Mouse (Mus musculus): ENCODE results near the gene Ube2l6.
A peak's percentile ranks its signal among the peaks of the same experiment; 100 is the strongest.
"Not testable (repeated sequence)": the region's sequence is repeated elsewhere in the genome, so short reads cannot be mapped to it uniquely, and the experiment has no call there.

Ube2l6 gene

DNA sequence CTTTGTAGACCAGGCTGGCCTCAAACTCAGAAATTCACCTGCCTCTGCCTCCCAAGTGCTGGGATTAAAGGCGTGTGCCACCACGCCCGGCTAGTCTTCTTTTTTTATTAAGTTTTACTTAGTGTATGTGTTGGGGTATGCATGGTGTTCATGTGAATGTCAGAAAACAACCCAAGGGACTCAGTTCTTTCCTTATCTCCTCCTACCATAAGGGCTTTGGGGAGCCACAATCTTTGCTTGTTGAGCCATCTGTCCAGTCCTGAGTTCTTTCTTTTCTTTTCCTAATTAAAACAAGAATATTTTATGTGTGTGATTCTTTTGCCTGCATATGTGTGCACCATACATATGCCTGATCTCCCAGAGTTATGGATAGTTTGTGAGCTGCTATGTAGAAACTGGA, 5.5 kb upstream of the Ube2l6 start:
- DNase-seq (ENCODE audit: low spot score in 2 of 2), result no peak

DNA sequence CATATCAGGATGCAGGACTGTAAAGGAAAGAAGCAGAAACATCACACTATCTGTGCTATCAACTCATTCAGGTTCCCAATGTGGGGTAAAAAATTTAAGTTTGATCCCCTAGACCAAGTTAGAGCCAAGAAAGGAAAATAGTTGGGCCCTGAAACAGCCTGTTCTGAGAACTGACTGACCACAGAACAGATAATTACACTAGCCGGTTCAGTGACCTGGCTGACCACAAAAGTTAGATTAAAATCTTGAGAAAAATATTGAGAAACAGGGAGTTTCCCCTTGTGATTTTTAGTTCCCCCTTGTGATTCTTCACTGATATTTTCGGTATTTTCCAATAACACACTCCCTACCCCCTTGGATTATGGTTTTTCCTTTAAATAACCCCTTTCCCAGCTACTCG, 4.8 kb upstream of the Ube2l6 start:
- no peak for DNase-seq (ENCODE audit: low spot score in 2 of 2)

DNA sequence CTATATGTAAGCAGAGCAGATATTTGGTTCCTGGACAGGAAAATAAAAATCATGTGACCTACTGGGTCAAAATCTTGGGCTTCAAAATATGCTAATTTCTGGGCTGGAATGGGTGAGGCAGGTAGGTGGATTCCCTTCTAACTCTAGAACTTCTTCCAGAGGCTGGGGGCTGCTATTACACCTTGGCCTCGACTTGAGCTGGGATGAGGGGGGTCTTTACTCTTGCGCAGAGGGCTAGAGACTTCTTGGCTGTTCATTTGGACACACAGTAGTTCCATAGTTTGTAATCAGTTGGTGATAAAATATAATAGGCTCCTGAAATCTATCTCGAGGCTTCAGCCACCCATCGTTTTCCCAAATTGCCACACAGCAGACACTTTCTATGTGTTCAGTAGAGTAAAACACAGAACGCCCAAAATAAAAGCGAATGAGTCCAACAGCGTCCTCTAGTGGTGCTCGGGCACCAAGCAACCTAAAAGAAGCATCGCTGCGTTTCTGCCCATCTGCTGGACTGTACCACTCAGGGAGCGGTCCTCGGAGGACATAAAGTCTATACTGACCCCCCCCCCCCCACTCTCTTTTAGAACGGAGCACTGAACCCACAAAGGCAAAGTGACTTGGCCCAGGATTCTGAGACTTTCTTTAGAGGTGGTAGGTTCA, 665 bp upstream of the Ube2l6 start:
- DNase-seq (ENCODE audit: low spot score in 2 of 2), result peak; percentile 73 to 78

DNA sequence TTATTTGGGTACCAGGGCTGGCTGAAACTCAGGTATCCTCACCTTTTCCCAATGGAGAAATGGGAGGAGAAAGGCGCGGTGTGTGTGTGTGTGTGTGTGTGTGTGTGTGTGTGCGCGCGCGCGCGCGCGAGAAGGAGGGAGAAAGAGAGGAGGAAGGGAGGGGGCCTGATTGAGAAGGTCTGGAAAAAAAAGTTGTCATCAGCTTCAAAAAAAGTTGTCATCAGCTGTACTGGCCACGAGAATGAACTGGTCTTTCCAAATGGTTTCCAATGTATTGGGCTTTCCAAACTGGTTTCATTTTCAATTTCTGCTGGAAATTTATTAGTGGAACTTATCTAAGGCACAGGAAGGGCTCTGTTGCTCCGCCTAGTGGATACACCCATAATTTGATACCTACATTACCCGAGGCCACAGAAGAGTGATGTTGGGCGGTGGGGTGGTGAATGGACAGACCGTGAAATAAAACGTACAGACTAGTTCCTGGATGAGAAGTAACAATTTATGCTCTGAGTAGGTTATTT, 473 bp downstream of the Ube2l6 start:
- DNase-seq (ENCODE audit: low spot score in 2 of 2), result peak; percentile 27 to 49

DNA sequence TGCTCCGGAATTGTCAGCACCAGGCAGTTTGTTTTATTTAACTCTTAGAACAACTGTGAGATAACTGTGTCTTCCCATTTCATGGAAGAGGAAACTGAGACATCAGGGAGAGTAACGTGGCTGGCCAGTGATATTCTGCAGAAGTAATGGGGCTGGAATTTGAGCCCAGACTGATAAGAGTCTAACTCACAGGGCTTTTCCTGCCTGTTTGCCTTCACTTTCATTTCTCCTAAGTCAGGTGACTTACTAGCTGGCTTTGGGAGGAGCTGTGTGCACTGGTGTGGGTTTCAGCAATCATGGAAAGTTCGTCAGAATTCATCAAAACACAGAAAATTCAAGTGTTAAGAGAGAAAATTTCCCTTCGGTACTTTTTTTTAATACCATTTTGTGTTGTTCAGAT, 1.7 kb downstream of the Ube2l6 start:
- DNase-seq (ENCODE audit: low spot score in 2 of 2), result no peak

DNA sequence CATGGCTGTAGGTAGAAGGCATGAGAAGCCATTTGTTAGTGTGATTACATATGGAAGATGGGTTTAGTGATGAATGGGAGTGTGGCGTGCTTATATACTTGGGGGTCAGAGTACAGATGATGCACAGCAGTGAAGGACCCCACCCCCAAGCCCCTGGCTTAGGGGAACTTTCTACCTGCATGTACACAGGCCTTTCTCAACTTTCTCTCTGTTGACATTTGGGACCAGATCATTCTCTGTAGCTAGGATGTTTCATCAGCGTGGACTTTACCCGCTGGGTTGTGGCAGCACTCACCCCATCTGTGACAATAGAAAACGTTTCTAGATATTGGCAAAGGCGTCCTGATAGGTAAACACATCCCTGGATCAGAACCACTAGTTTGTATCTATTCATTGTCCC, 2.6 kb downstream of the Ube2l6 start:
- not testable (repeated sequence) for DNase-seq (ENCODE audit: low spot score in 2 of 2)

DNA sequence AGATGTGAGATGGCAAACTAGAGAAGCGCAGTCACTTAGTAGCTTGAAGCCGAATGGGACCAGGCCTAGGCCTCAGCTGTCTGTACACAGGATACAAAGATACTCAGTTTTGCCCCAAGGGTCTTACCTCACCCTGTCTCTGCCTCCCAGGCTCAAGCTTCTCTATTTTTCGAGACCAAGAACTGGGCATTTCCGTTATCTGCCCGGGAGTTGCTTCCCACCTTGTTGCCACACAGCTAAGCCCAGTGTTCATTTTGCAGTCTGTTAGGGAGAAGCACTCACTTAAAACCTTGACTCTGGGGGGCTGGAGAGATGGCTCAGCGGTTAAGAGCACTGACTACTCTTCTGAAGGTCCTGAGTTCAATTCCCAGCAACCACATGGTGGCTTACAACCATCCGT, 5.3 kb downstream of the Ube2l6 start:
- no peak for DNase-seq (ENCODE audit: low spot score in 2 of 2)

DNA sequence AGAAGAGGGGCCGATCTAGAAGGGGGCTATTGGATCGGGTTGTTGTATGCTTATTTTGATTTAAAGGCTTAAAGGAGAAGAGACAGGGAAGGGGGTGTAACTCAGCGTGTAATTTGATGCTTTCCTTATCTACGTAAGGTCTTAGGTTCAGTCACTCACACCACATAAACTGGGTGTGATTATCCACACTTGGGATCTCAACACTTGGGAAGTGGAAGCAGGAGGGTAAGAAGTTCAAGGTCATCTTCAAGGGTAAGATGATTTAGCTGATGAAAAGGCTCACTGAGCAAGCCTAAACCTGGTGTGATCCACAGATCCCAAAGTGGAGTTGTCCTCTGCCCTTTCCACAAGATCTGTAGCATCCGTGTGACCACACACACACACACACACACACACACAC, 7.9 kb downstream of the Ube2l6 start:
- DNase-seq (ENCODE audit: low spot score in 2 of 2), result no peak

DNA sequence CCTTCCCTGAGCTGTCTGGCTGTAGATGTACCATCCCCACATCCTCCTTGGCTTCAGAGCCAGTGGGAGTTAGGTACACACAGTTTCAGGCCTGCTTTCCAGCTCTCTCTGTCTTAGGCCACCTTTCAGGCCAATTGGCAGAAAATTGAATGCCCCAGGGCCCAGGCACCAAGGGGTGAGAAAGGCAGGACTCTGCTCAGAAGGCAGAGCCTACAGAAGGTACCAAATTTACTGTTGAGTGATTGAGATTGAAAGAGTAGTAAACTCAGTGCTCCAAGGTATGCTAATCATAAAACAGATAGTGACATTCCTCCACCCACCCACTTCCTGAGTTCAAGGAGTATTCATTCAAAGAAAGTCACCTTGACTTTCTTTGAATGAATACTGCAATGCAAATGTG, 10.7 kb downstream of the Ube2l6 start:
- DNase-seq (ENCODE audit: low spot score in 2 of 2), result no peak

DNA sequence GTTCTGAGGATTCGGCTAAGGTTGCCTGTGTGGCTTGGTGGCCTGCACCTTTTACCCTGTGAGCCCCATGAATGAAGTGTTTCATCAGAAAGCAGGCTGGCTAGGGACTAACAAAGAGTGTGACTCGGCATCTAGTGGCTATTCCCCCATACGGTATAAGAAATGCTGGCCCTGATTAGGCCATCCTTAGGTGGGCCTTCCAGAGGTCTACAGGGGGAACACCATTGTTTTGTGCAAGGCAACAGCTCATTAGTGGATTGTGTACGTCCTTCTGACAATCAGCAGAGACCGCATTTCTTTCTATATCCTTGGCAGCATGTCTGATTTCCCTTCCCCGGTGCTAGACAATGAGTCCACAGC, 11.9 kb downstream of the Ube2l6 start:
- no peak for DNase-seq (ENCODE audit: low spot score in 2 of 2)

DNA sequence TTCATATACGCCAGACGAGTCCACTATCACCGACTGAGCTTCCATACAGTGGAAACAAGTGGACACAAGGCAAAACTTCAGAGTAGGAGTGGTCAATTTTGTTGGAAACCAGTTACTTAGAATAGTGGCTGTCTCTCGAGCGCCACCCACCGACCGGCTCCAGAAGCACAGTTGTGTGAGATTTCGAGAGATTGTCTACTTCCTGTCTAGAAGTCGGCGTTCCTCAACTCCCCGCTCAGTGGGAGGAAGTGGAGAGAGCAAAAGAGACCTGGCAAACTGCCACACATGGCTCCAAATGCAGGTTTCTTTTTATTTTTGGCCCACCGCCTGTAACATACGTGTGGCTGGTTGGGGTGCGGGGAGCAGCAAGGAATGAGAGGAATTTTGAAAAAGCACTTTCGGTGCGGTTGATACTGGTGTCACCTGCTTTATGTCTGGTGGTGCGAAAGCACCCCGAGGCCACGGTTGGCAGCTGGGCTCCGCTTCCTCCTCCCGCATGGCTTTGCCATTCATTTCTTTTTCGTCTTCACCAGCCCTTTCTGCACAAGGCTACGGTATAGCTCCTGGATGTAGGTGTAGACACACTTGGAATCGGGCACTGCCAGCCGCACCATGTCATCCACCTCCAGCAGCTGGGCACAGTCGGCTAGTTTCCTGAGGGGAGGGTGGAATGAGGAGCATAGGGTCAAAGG, 12.4 kb downstream of the Ube2l6 start:
- DNase-seq (ENCODE audit: low spot score in 2 of 2), result peak; percentile 80 to 82

DNA sequence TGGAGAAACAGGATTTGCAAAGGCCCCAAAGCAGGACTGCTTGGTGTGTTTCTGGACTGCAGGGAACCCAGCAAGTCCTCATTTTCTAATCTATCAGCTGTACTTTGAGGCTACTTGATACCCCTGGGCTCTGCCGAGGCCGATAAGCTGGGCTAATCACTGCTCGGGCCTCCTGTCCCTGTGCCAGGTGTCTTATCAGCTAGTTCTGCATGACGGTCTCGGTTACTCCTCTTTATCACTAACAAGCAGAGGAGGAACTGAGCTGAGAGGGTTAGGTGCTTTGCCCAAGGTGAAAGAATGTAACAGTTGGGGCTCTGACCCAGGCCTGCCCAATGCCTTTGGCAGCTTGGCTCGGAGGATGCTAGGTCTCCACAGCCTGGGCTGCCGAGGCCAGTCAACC, 13.3 kb downstream of the Ube2l6 start:
- DNase-seq (ENCODE audit: low spot score in 2 of 2), result no peak

DNA sequence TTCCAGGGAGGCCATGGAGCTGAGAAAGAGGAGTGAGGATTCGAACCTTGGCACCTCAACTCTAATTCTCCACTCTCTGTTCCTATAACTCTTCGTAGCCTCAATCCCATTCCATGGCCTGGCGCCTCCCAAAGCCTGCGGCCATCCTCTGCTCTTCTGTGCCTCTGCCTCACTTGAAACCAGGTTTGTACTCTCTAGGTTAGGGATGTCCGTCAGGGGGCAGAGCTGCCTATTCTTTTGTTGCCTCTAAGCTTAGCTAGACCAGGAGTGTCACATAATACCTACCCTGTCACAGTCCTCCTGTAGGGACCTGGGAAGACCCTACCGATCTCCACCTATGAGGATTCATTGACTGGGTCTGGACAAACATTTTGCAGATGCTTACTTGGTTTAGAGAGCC, 14.0 kb downstream of the Ube2l6 start:
- no peak for DNase-seq (ENCODE audit: low spot score in 2 of 2)

DNA sequence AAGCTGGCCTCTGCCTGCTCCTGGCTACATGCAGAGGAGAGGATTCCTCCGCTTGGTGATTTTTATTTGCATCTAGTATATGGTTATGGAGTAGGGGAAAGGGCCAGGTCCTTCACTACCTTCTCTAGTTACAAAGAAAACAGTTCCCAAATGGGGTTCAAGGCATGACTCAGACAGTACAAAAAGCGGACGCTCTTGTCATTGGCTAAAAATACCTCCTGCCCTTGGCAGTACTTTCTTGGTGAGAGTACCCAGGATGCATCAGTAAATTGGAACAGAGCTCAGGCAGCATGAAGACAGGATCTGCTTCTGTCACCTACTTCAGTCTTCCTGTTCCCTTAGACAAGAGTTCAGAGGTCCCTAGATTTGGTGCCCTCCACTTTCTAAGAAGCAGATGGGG, 21.2 kb downstream of the Ube2l6 start:
- DNase-seq (ENCODE audit: low spot score in 2 of 2), result no peak

DNA sequence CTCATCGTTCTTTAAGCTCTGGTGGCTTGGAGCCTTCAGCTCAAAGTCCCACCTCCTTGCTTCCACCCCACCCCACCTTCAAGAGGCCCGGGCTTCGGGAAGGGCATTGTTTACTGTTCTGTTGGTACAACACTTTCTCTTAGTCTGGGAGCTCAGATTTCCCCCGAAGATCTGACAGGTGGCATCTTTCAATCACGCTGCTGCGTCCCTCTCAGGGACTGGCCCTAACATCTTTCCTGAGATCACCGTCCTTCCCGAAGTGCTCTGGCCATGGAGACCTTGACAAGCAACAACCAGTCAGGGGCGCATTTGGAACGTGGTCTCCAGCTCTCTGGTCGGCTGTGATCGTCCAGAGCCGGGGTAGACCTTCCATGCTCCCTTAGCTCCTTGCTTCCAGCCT, 23.9 kb downstream of the Ube2l6 start, which contains the start of gene Smtnl1:
Gene Smtnl1 (minus strand): TSS at position 101 of the 400 bp plus-strand sequence.
- DNase-seq (ENCODE audit: low spot score in 2 of 2), result no peak

DNA sequence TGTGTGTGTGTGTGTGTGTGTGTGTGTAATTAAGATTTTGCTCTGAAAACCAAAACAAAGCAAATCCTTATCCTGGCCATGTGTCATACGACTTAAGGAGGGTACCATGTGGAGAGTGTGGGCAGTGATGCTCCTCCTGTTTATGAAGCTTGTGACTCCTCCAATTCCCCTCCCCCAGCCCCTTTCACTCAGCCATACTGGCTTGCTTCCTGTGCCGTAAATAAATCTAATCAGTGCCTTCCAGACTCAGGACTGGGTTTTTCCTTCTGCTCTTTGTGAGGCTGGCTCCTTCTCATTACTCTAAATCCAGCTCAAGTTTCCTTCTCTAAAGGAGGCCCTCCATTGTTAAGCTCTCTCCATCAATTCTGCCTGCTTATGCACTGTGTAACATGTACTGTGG, 24.6 kb downstream of the Ube2l6 start:
- no peak for DNase-seq (ENCODE audit: low spot score in 2 of 2)

DNA sequence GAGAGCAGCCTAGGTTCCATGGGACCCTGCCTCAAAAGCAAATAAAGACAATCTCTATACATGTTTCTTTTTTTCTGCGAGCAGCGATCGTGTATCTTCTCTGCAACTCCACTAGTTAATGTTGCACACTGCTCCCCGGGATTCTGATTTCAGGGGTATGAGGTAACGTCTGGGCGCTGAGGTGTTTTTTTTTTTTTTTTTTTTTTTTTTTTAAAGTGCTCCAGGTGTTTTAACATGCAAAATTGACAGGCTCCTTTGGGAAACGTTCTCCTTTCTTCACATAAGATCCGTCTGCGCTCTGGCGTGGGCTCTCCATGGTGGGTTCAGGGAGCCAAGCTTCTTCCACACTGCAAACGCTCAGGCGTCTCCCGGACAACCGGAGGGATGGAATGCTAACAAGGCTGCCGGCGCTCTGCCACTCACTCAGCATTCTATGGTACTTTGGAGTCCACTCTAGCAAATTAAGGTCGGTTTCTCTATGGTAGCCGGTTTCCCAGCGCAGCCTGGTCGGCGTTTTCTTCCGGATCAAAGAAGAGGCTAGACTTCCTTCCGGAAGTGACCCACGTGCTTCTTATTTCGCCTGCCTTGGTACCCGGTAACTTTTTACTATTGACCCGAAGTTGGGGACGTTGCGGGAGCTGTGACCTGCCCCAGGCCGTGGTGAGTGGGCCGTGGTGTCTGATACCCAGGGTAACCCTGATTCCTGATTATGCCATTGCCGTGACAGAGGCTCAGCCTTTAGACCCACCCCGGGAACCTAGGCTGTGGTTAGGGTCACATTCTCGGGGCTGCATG, 28.1 kb downstream of the Ube2l6 start, which contains the start of gene Timm10:
Gene Timm10 (plus strand): TSS at position 510 of the 795 bp plus-strand sequence.
- peak; percentile 83 to 88 for DNase-seq (ENCODE audit: low spot score in 2 of 2)

DNA sequence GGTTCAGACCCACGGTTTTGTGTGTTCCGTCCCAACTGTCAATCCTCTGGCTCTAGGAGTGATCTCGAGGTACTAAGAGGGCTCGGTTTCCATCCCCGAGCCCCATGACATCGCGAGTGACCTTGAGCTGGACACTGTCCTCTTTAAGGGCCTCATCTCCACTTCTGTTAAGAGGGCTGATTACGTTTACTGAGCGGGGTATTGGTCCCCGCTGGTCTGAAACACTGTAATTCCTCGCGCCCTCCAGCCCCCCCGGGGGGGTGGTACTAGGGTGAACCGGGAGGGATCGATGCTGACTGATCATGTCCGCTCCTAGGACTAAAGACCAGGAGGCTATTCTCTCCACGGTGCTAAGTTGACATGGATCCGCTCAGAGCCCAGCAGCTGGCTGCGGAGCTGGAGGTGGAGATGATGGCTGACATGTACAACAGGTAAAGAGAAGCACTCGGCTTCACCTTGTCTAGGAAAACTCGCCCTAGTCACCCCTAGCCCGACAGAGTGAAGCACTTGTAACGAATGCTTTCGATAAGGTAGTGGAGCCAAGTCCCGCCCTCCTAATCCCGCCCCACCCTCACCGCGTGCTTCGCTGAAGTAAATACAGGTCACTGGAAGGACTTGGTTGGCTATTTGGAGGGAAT, 28.8 kb downstream of the Ube2l6 start:
- DNase-seq (ENCODE audit: low spot score in 2 of 2), result no peak

DNA sequence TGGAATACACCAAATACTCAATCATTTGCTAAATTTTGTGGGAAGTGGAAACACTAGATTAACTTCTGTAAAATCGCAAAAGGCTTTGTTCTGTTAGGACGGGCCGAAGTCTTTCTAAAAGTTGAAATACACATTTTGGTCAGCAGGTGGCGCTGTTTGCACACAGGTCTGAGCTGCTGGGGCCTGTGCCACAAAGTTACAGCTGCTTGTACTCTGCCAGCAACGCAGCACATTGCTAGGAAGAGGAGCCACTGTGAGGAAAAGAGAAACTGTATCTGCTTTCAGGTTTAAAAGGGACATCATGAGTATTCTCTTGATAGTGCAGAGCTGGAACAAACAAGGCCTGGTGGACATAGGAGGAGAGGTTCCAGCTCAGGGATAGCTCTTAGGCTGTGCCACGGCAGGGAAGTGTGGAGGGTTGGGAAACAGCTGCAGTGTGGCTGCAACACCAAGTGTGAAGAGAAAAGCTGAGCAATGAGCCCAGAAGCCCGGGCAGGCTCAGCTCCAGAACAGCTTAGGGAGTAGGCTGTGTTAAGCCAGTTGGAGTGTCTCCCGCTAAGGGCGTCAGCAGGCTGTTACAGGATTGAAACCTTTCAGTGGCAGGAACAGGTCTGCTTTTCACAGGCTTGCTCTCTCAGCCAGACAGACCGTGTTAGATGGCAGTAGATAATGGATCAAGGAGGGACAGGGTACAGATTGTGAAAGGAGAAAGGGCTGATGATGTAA, 33.2 kb downstream of the Ube2l6 start:
- peak; percentile 72 to 89 for DNase-seq (ENCODE audit: low spot score in 2 of 2)

DNA sequence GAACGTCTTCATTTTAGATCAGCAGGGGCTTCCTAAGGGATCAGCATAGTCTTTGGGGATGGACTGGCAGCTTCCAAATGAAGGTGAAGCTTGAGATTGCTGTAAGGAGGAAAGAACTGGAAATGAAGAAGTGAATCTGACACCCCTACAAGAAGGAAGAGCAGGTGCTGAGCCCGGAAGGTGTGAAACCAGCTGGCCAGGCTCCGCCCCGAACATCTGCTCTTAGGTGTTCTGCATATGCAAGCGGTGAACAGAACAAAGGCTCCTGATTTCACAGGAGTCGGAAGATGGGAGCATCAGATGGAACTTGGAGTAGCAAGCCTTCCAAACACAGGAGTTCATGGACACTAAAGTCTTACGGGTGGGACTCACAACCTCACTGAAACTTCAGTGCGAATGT, 38.5 kb downstream of the Ube2l6 start:
- no peak for DNase-seq (ENCODE audit: low spot score in 2 of 2)

DNA sequence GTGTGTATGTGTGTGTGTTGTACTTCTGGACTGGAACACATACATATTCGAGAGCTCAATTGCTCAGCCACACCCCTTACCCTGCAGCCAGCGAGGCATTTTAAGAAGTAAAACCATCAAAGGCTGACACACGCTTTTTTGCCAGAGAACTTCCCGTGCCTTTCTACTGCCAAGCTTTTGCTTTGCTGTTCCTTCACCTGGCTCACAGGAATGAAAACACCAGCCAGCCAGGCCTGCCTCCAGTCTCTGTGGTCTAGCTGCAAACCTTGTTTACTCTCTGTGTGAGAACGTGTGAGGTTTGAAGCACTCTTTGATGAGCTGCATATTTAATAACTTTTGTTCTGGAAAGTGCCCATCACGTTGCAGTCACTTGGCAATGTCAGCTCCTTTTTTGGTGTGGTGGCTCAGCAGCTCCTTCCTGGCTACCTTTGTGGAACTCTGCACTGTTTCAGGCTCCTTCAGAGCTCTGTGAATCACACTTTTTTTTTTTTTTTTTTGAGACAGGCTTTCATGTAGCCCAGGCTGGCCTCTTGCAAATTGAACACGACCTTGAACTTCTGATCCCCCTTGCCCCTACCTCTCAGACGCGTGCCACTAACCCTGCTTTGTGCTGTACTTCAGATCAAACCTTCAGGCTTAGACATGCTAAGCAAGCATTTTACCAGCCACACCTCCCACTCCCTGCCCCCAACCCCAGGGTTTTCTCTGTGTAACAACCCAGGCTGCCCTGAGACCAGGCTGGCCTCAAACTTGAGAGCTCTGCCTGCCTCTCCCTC, 39.4 kb downstream of the Ube2l6 start:
- no peak for DNase-seq (ENCODE audit: low spot score in 2 of 2)
